Mouse (Mus musculus) liver, embryonic 12.5 days (tissue): Measurements from ENCODE around the gene Gm5773. TPM values are rescaled to one million over a fixed set of nuclear protein-coding genes. Genes with fewer than 3 reads are reported as not detected.
"Not testable (repeated sequence)": the region's sequence is repeated elsewhere in the genome, so short reads cannot be mapped to it uniquely, and the experiment has no call there.

Experiments used
- ATAC-seq: fragments of 200-750 bp; cut with Nextera tagmentation; 2 replicates; pipeline ENCODE4 v1.8.0; 2017; ENCODE audit warnings: moderate number of reproducible peaks, mild to moderate bottlenecking, moderate library complexity
- H3K27ac ChIP-seq: fragments of 300-500 bp; sonication (generic); 2 replicates; pipeline ENCODE4 v1.5.1; 2016; ENCODE audit warnings: mild to moderate bottlenecking
- H3K27me3 ChIP-seq: fragments of 300-500 bp; sonication (generic); replicated peaks from 2 replicates; pipeline ENCODE4 v1.6.1; 2016; ENCODE audit warnings: mild to moderate bottlenecking, moderate library complexity
- H3K36me3 ChIP-seq: fragments of 300-500 bp; sonication (generic); 2 replicates; pipeline ENCODE4 v1.6.1; 2016; ENCODE audit warnings: mild to moderate bottlenecking, moderate library complexity
- H3K4me1 ChIP-seq: fragments of 300-500 bp; sonication (generic); 2 replicates; pipeline ENCODE4 v1.6.1; 2016
- H3K4me2 ChIP-seq: fragments of 300-500 bp; sonication (generic); 2 replicates; pipeline ENCODE4 v1.6.1; 2016; ENCODE audit warnings: mild to moderate bottlenecking, moderate library complexity
- H3K4me3 ChIP-seq: fragments of 300-500 bp; sonication (generic); 2 replicates; pipeline ENCODE4 v1.5.1; 2016; ENCODE audit warnings: mild to moderate bottlenecking, moderate library complexity
- H3K9ac ChIP-seq: fragments of 300-500 bp; sonication (generic); 2 replicates; pipeline ENCODE4 v1.6.1; 2016; ENCODE audit warnings: mild to moderate bottlenecking, moderate library complexity
- H3K9me3 ChIP-seq: fragments of 300-500 bp; sonication (generic); replicated peaks from 2 replicates; pipeline ENCODE4 v1.6.1; 2016; ENCODE audit warnings: mild to moderate bottlenecking, moderate library complexity
- WGBS: fragments of 180-500 bp; shearing (Covaris S2); methylation state at CpG from one replicate; pipeline ENCODE4 v1.1.7; 2016; ENCODE audit not compliant: insufficient replicate concordance; 5-methylcytosine and 5-hydroxymethylcytosine counted together
- polyA plus RNA-seq: library from polyadenylated mRNA; unstranded; fragments of >200 nt; fragmentation: Nextera tagmentation; extraction: Ambion mirVana; gene quantifications from 2 replicates; pipeline ENCODE4 v1.2.1, GENCODE M21; 2016

The Gm5773 gene
- not detected in 2 replicates for polyA plus RNA-seq

- not testable (repeated sequence) for H3K4me3 ChIP-seq, H3K27ac ChIP-seq, H3K9me3 ChIP-seq, ATAC-seq, H3K4me2 ChIP-seq, H3K27me3 ChIP-seq, H3K36me3 ChIP-seq, H3K9ac ChIP-seq, H3K4me1 ChIP-seq
- WGBS: 64% methylated on average over 1 of the region's 1 CpGs
Observed at GRCm38 (mm10) chr3:93772700-93773099, at the start of gene Gm5773. Gene Gm5773, plus strand, starts transcription at chr3:93773000.

GRCm38 (mm10) chr3:93745475-93745874, 27.3 kb upstream of the Gm5773 start:
- not testable (repeated sequence) for ATAC-seq, H3K9me3 ChIP-seq, H3K9ac ChIP-seq, H3K4me3 ChIP-seq, H3K4me2 ChIP-seq, H3K4me1 ChIP-seq, H3K27ac ChIP-seq, H3K27me3 ChIP-seq, H3K36me3 ChIP-seq
- WGBS: 65% methylated on average over 1 of the region's 1 CpGs

GRCm38 (mm10) chr3:93754022-93754421, 18.8 kb upstream of the Gm5773 start:
- ATAC-seq, H3K9ac ChIP-seq, H3K9me3 ChIP-seq, H3K27ac ChIP-seq, H3K4me3 ChIP-seq, H3K4me1 ChIP-seq, H3K4me2 ChIP-seq, H3K27me3 ChIP-seq, H3K36me3 ChIP-seq: not testable (repeated sequence)
- 81% methylated on average over 18 of the region's 18 CpGs for WGBS

GRCm38 (mm10) chr3:93796098-93796497, 23.3 kb downstream of the Gm5773 start, which contains the start of gene Tdpoz4:
Gene Tdpoz4, plus strand, starts transcription at chr3:93796398.
- ATAC-seq, H3K9ac ChIP-seq: not testable (repeated sequence)

GRCm38 (mm10) chr3:93813341-93813740, 40.5 kb downstream of the Gm5773 start:
- not testable (repeated sequence) for H3K4me2 ChIP-seq, H3K4me3 ChIP-seq, H3K27me3 ChIP-seq, H3K36me3 ChIP-seq, ATAC-seq, H3K9me3 ChIP-seq, H3K27ac ChIP-seq, H3K4me1 ChIP-seq, H3K9ac ChIP-seq

More at GRCm38 (mm10) chr3:93796098-93796497, 23.3 kb downstream of the Gm5773 start, which contains the start of gene Tdpoz4:
- not testable (repeated sequence) for H3K9me3 ChIP-seq, H3K27me3 ChIP-seq, H3K27ac ChIP-seq, H3K4me3 ChIP-seq, H3K4me1 ChIP-seq, H3K4me2 ChIP-seq, H3K36me3 ChIP-seq

Other genes with a start within 250 kb of the Gm5773 start
- 87.8 and 91.1 TPM in 2 replicates for gene S100a10, start 217.9 kb upstream of the Gm5773 start, polyA plus RNA-seq
- gene Tdpoz2, start 120.3 kb upstream of the Gm5773 start, polyA plus RNA-seq: not detected in 2 replicates
- gene Tdpoz1, start 96.7 kb upstream of the Gm5773 start, polyA plus RNA-seq: not detected in 2 replicates
- not detected in 2 replicates for gene Gm37596, start 79.9 kb upstream of the Gm5773 start, polyA plus RNA-seq
- not detected in 2 replicates for gene Tdpoz4, start 23.4 kb downstream of the Gm5773 start, polyA plus RNA-seq
- gene Tdpoz3, start 53.0 kb downstream of the Gm5773 start, polyA plus RNA-seq: not detected in 2 replicates
- gene Gm9117, start 170.5 kb downstream of the Gm5773 start, polyA plus RNA-seq: not detected in 2 replicates
- not detected in 2 replicates for gene Tdpoz5, start 188.3 kb downstream of the Gm5773 start, polyA plus RNA-seq